9 mouse cellular contexts compared by ENCODE assay signal in the genomic region with DNA sequence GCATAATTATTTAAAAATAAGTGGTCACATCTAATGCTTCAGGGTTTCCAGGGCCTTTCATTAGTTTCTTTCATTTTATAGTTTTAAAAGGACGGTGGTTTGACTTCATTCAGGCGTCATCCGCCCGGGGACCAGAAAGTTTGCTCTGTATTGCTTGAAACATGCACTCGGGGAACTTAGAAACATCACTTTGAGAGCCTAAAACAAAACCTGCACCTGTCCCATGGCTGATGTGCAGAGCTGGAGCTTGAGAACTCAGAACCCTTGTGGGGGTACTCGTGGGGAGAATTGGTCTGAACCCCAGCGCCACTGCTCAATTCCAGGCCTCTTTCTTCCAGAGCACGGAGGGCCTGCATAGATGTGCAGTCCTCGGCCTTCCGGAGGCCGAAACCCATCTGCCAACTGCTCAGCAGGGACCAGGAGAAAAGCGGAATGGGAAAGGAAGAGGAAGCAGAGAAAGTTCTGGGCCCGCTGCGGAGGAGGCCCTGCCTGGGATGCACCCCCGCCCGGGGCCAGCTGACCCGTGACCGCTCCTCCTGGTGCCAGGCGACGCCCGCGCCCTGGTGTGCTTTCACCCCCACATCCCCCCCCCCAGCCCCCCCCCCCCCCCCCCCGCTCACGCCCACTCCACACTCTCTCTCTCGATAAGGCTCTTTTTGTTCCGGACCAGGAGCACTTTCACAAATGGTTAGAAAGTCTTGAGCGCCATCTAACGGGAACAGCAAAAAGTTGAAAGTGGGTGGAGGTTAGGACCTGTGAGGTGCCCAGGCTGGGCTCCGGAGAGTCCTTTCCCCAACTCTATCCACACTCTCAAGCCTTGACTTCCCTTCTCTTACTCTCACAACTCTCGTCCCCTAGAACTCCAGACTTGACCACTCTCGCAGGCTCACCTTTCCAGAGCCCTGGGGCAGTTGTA. TPM values are rescaled to one million over a fixed set of nuclear protein-coding genes. Genes with fewer than 3 reads are reported as not detected.
DNase-seq lines count a peak whose midpoint lies in the region; ATAC-seq lines count a peak whose summit lies in the region.
"Had no signal": no experiment of that assay in that cellular context is flagged by ENCODE, and none has a peak within 500 bp of the region (broad histone marks: within the 10 kb centered on the region; RNA-seq: fewer than 3 reads in every experiment).

No protein-coding gene starts in this region.

- peak overlapping the region; percentile 1; the same call in 1 of the 2 replicates for H3K9ac ChIP-seq in embryonic facial prominence, embryonic 15.5 days
- peak overlapping the region; percentile 74 for H3K9ac ChIP-seq in hindbrain, embryonic 14.5 days
- H3K9ac ChIP-seq in midbrain, embryonic 11.5 days (ENCODE audit: low read length): peak overlapping the region; percentile 94

- WGBS in embryonic facial prominence, embryonic 15.5 days: 2% methylated on average over 30 of the region's 31 CpGs
- WGBS in hindbrain, embryonic 14.5 days: under 1% methylated on average over 19 of the region's 31 CpGs
- under 1% methylated on average over 29 of the region's 31 CpGs for WGBS in midbrain, embryonic 11.5 days

- H3K4me3 ChIP-seq in embryonic facial prominence, embryonic 15.5 days (replicated peaks): peak overlapping the region; percentile 41
- H3K4me3 ChIP-seq in hindbrain, embryonic 14.5 days (replicated peaks; ENCODE audit: low read length): peak overlapping the region; percentile 47
- H3K4me3 ChIP-seq in midbrain, embryonic 11.5 days (ENCODE audit: low read depth, low read length): peak overlapping the region; percentile 68

- no peaks in the 10 kb centered on the region for H3K9me3 ChIP-seq in embryonic facial prominence, embryonic 15.5 days (replicated peaks)
- no peaks in the 10 kb centered on the region for H3K9me3 ChIP-seq in hindbrain, embryonic 14.5 days (ENCODE audit: control insufficient read depth, low read length)
- no peaks in the 10 kb centered on the region for H3K9me3 ChIP-seq in midbrain, embryonic 11.5 days (ENCODE audit: control insufficient read depth, low read length)

- H3K4me1 ChIP-seq in embryonic facial prominence, embryonic 15.5 days: peaks cover 17% of the 10 kb centered on the region; the same call in 1 of the 2 replicates
- peaks cover 29% of the 10 kb centered on the region for H3K4me1 ChIP-seq in hindbrain, embryonic 14.5 days (replicated peaks; ENCODE audit: control insufficient read depth, insufficient read depth, low read length)
- peaks cover 32% of the 10 kb centered on the region for H3K4me1 ChIP-seq in midbrain, embryonic 11.5 days (ENCODE audit: control insufficient read depth, insufficient read depth, low read length)

- peak overlapping the region; percentile 66 for H3K4me2 ChIP-seq in embryonic facial prominence, embryonic 15.5 days (replicated peaks)
- peak overlapping the region; percentile 79 for H3K4me2 ChIP-seq in hindbrain, embryonic 14.5 days (replicated peaks)
- peak overlapping the region; percentile 76 for H3K4me2 ChIP-seq in midbrain, embryonic 11.5 days

- no peak overlapping the region for H3K27ac ChIP-seq in embryonic facial prominence, embryonic 15.5 days (replicated peaks)
- peak overlapping the region; percentile 66 for H3K27ac ChIP-seq in hindbrain, embryonic 14.5 days
- H3K27ac ChIP-seq in midbrain, embryonic 11.5 days (ENCODE audit: low read depth, low read length): peak overlapping the region; percentile 93

- peak; percentile 39 for ATAC-seq in frontal cortex, adult (ENCODE audit: low TSS enrichment)
- peak; percentile 48; the same call in 1 of the 2 replicates for ATAC-seq in embryonic facial prominence, embryonic 15.5 days (ENCODE audit: insufficient number of reproducible peaks, low FRiP score, low TSS enrichment, low read depth)
- peak; percentile 70 for ATAC-seq in hindbrain, embryonic 14.5 days (ENCODE audit: low FRiP score)
- peak; percentile 76 for ATAC-seq in midbrain, embryonic 11.5 days (ENCODE audit: low FRiP score)

- peaks cover 68% of the 10 kb centered on the region for H3K27me3 ChIP-seq in embryonic facial prominence, embryonic 15.5 days
- H3K27me3 ChIP-seq in hindbrain, embryonic 14.5 days (ENCODE audit: control insufficient read depth, insufficient read depth, low read length): no peaks in the 10 kb centered on the region
- no peaks in the 10 kb centered on the region for H3K27me3 ChIP-seq in midbrain, embryonic 11.5 days (ENCODE audit: control insufficient read depth, insufficient read depth, low read length)

- intact Hi-C loops in left cerebral cortex, postnatal 25 days (cut with DNase I): loop anchor here (5.0 to 10.0 kb wide), 7 partner anchors 63 to 1709 kb away; no protein-coding TSS in a partner anchor

- DNase-seq in frontal cortex, postnatal 25 days (ENCODE audit: low spot score in 2 of 2): no peak
- peak; percentile 58 for DNase-seq in adrenal gland, postnatal 14 days
- peak; percentile 82 for DNase-seq in hindbrain, embryonic 14.5 days (ENCODE audit: low spot score)
- DNase-seq in left cerebral cortex, postnatal 25 days (ENCODE audit: low spot score in 2 of 2): peak; percentile 41 to 72
- DNase-seq in midbrain, embryonic 11.5 days (ENCODE audit: low spot score, missing footprints): peak; percentile 95
- DNase-seq in ovary, postnatal 14 days (ENCODE audit: low spot score): no peak

- H3K36me3 ChIP-seq in embryonic facial prominence, embryonic 15.5 days: no peaks in the 10 kb centered on the region
- H3K36me3 ChIP-seq in hindbrain, embryonic 14.5 days (replicated peaks; ENCODE audit: control insufficient read depth, insufficient read depth): no peaks in the 10 kb centered on the region
- no peaks in the 10 kb centered on the region for H3K36me3 ChIP-seq in midbrain, embryonic 11.5 days (ENCODE audit: control insufficient read depth, insufficient read depth, low read length)

RNA-seq across cellular contexts. Expression of gene Pou3f3, which starts 18.7 kb away (rescaled TPM):
- total RNA-seq in adrenal gland, postnatal 14 days (2021): 0.04 and 0.08 TPM in 2 replicates
- 3.9 and 4.4 TPM in 2 replicates for polyA plus RNA-seq in embryonic facial prominence, embryonic 15.5 days (2015; fragmentation: Nextera tagmentation; extraction: Ambion mirVana)
- 10.6 and 11.5 TPM in 2 replicates for polyA plus RNA-seq in hindbrain, embryonic 14.5 days (2014; fragmentation: Nextera tagmentation; extraction: Ambion mirVana)
- total RNA-seq in left cerebral cortex, postnatal 25 days (2021): 10 to 100 TPM; 57.6 to 59.5 TPM
- 26.3 and 27.9 TPM in 2 replicates for polyA plus RNA-seq in midbrain, embryonic 11.5 days (2014; fragmentation: Nextera tagmentation; extraction: Ambion mirVana)
- total RNA-seq: heart, postnatal 10 days had no signal

Comparison
In these comparisons a context has a peak if more than half of its experiments do, and no peak if none do; other contexts are left out.
1. DNase-seq: peak in adrenal gland, postnatal 14 days (single experiment), hindbrain, embryonic 14.5 days (single experiment), left cerebral cortex, postnatal 25 days (2 of 2) and midbrain, embryonic 11.5 days (single experiment); none in frontal cortex, postnatal 25 days (0 of 2) and ovary, postnatal 14 days (single experiment).
2. H3K9ac ChIP-seq: peak in every context shown above with its lines; median percentile 94 in midbrain, embryonic 11.5 days; 74 in hindbrain, embryonic 14.5 days; 1 in embryonic facial prominence, embryonic 15.5 days.
3. Peak in every context shown above with its lines, with median percentiles within 50 percentile points of each other: ATAC-seq, H3K4me2 ChIP-seq and H3K4me3 ChIP-seq.